Mouse (Mus musculus) liver, adult 10 weeks (tissue): ENCODE data around the gene Olfr1135. TPM values are rescaled to one million over a fixed set of nuclear protein-coding genes. Genes with fewer than 3 reads are reported as not detected.

Experiments used
- polyA plus RNA-seq: library from polyadenylated mRNA; stranded (reverse); fragments of 350-450 nt; fragmentation: Illumina TruSeq; extraction: RNeasy Lipid Tissue Mini Kit (QIAGEN cat#74804); gene quantifications from one replicate; pipeline ENCODE4 v1.2.3, GENCODE M21; 2014; ENCODE audit warnings: low read depth, low replicate concordance

Olfr1135 gene
- not detected for polyA plus RNA-seq

GRCm38 (mm10) chr2:87673564-87673963 is at the start of gene Olfr1135:
Gene Olfr1135 (minus strand): TSS chr2:87673664.

GRCm38 (mm10) chr2:87713079-87713478 is 39.6 kb upstream of the Olfr1135 start, which contains the start of gene Olfr1137:
Gene Olfr1137 (minus strand): TSS chr2:87713179.

GRCm38 (mm10) chr2:87693847-87694246 is 20.4 kb upstream of the Olfr1135 start, which contains the start of gene Olfr1136:
Gene Olfr1136 (minus strand): TSS chr2:87693947.

GRCm38 (mm10) chr2:87658360-87658759 is 15.1 kb downstream of the Olfr1135 start, which contains the start of gene Olfr1134:
Gene Olfr1134 (minus strand): TSS chr2:87658460.

GRCm38 (mm10) chr2:87647274-87647673 is 26.2 kb downstream of the Olfr1135 start, which contains the start of gene Olfr1133:
Gene Olfr1133 (minus strand): TSS chr2:87647374.

GRCm38 (mm10) chr2:87637435-87637834 is 36.0 kb downstream of the Olfr1135 start, which contains the start of gene Olfr1132:
Gene Olfr1132 (minus strand): TSS chr2:87637535.

GRCm38 (mm10) chr2:87626804-87627203 is 46.7 kb downstream of the Olfr1135 start, which contains the start of gene Olfr1131:
Gene Olfr1131 (plus strand): TSS chr2:87627104.

Other genes starting within 250 kb of the Olfr1135 start
- not detected for gene Olfr1124, start 243.4 kb downstream of the Olfr1135 start, polyA plus RNA-seq
- not detected for gene Olfr1126, start 219.7 kb downstream of the Olfr1135 start, polyA plus RNA-seq
- not detected for gene Pramel7, start 176.6 kb downstream of the Olfr1135 start, polyA plus RNA-seq
- not detected for gene Pramel6, start 167.1 kb downstream of the Olfr1135 start, polyA plus RNA-seq
- gene Olfr153, start 141.9 kb downstream of the Olfr1135 start, polyA plus RNA-seq = not detected
- not detected for gene Olfr1128, start 128.1 kb downstream of the Olfr1135 start, polyA plus RNA-seq
- not detected for gene Olfr1129, start 99.8 kb downstream of the Olfr1135 start, polyA plus RNA-seq
- not detected for gene Olfr1130, start 67.5 kb downstream of the Olfr1135 start, polyA plus RNA-seq
- gene Olfr1131, start 46.6 kb downstream of the Olfr1135 start, polyA plus RNA-seq = not detected
- not detected for gene Olfr1132, start 36.1 kb downstream of the Olfr1135 start, polyA plus RNA-seq
- not detected for gene Olfr1133, start 26.3 kb downstream of the Olfr1135 start, polyA plus RNA-seq
- gene Olfr1134, start 15.2 kb downstream of the Olfr1135 start, polyA plus RNA-seq = not detected
- not detected for gene Olfr1136, start 20.3 kb upstream of the Olfr1135 start, polyA plus RNA-seq
- gene Olfr1137, start 39.5 kb upstream of the Olfr1135 start, polyA plus RNA-seq = not detected
- gene Olfr1138, start 66.3 kb upstream of the Olfr1135 start, polyA plus RNA-seq = not detected
- gene Olfr1140, start 70.1 kb upstream of the Olfr1135 start, polyA plus RNA-seq = not detected
- not detected for gene Olfr1141, start 80.3 kb upstream of the Olfr1135 start, polyA plus RNA-seq
- gene Olfr152, start 105.8 kb upstream of the Olfr1135 start, polyA plus RNA-seq = not detected
- not detected for gene Olfr1143, start 126.9 kb upstream of the Olfr1135 start, polyA plus RNA-seq
- not detected for gene Olfr1145, start 136.2 kb upstream of the Olfr1135 start, polyA plus RNA-seq
- gene Olfr1148, start 156.9 kb upstream of the Olfr1135 start, polyA plus RNA-seq = not detected
- gene Olfr1150-ps1, start 170.3 kb upstream of the Olfr1135 start, polyA plus RNA-seq = not detected
- not detected for gene Olfr1151, start 182.2 kb upstream of the Olfr1135 start, polyA plus RNA-seq
- not detected for gene Olfr1152, start 192.8 kb upstream of the Olfr1135 start, polyA plus RNA-seq
- gene Olfr1153, start 221.3 kb upstream of the Olfr1135 start, polyA plus RNA-seq = not detected
- gene Olfr1154, start 231.5 kb upstream of the Olfr1135 start, polyA plus RNA-seq = not detected